Mouse (Mus musculus): ENCODE measurements around the gene Mrtfa. TPM values are rescaled to one million over a fixed set of nuclear protein-coding genes. Genes with fewer than 3 reads are reported as not detected.
A peak's percentile ranks its signal among the peaks of the same experiment; 100 is the strongest.
"Not testable (repeated sequence)": the region's sequence is repeated elsewhere in the genome, so short reads cannot be mapped to it uniquely, and the experiment has no call there.

Mrtfa gene
- 15.8 and 23.3 TPM in 2 replicates for total RNA-seq (2017)

- ATAC-seq (replicated peaks in 1 of 2; ENCODE audit: insufficient read depth in 1 of 2, low FRiP score in 2 of 2, low TSS enrichment in 1 of 2, low read depth in 1 of 2, poor library complexity in 2 of 2, severe bottlenecking in 2 of 2): peak; percentile 99
These were observed at the start of gene Mrtfa for GRCm38 (mm10) chr15:81190630-81191178. TSS of gene Mrtfa (minus strand) at chr15:81190757.

GRCm38 (mm10) chr15:81239794-81240343, 49.3 kb upstream of the Mrtfa start:
- ATAC-seq (replicated peaks in 1 of 2; ENCODE audit: insufficient read depth in 1 of 2, low FRiP score in 2 of 2, low TSS enrichment in 1 of 2, low read depth in 1 of 2, poor library complexity in 2 of 2, severe bottlenecking in 2 of 2): no peak

GRCm38 (mm10) chr15:81239261-81239660, 48.7 kb upstream of the Mrtfa start:
- peak in 1 of 2 experiments; percentile 39; a peak in 1 of 4 replicates for ATAC-seq (replicated peaks in 1 of 2; ENCODE audit: insufficient read depth in 1 of 2, low FRiP score in 2 of 2, low TSS enrichment in 1 of 2, low read depth in 1 of 2, poor library complexity in 2 of 2, severe bottlenecking in 2 of 2)

- ATAC-seq (replicated peaks in 1 of 2; ENCODE audit: insufficient read depth in 1 of 2, low FRiP score in 2 of 2, low TSS enrichment in 1 of 2, low read depth in 1 of 2, poor library complexity in 2 of 2, severe bottlenecking in 2 of 2): no peak
These were observed 46.9 kb upstream of the Mrtfa start for GRCm38 (mm10) chr15:81237471-81237870.

GRCm38 (mm10) chr15:81236062-81236461, 45.5 kb upstream of the Mrtfa start:
- no peak for ATAC-seq (replicated peaks in 1 of 2; ENCODE audit: insufficient read depth in 1 of 2, low FRiP score in 2 of 2, low TSS enrichment in 1 of 2, low read depth in 1 of 2, poor library complexity in 2 of 2, severe bottlenecking in 2 of 2)

GRCm38 (mm10) chr15:81235086-81235920, 44.7 kb upstream of the Mrtfa start, which contains the start of gene Mchr1:
TSS of gene Mchr1 (plus strand) at chr15:81235499.
- ATAC-seq (replicated peaks in 1 of 2; ENCODE audit: insufficient read depth in 1 of 2, low FRiP score in 2 of 2, low TSS enrichment in 1 of 2, low read depth in 1 of 2, poor library complexity in 2 of 2, severe bottlenecking in 2 of 2): peak; percentile 27 to 34; a peak in 2 of 4 replicates

GRCm38 (mm10) chr15:81231325-81231724, 40.8 kb upstream of the Mrtfa start:
- ATAC-seq (replicated peaks in 1 of 2; ENCODE audit: insufficient read depth in 1 of 2, low FRiP score in 2 of 2, low TSS enrichment in 1 of 2, low read depth in 1 of 2, poor library complexity in 2 of 2, severe bottlenecking in 2 of 2): no peak

GRCm38 (mm10) chr15:81229791-81230190, 39.2 kb upstream of the Mrtfa start:
- no peak for ATAC-seq (replicated peaks in 1 of 2; ENCODE audit: insufficient read depth in 1 of 2, low FRiP score in 2 of 2, low TSS enrichment in 1 of 2, low read depth in 1 of 2, poor library complexity in 2 of 2, severe bottlenecking in 2 of 2)

GRCm38 (mm10) chr15:81228258-81228657, 37.7 kb upstream of the Mrtfa start:
- no peak for ATAC-seq (replicated peaks in 1 of 2; ENCODE audit: insufficient read depth in 1 of 2, low FRiP score in 2 of 2, low TSS enrichment in 1 of 2, low read depth in 1 of 2, poor library complexity in 2 of 2, severe bottlenecking in 2 of 2)

GRCm38 (mm10) chr15:81227275-81227674, 36.7 kb upstream of the Mrtfa start:
- ATAC-seq (replicated peaks in 1 of 2; ENCODE audit: insufficient read depth in 1 of 2, low FRiP score in 2 of 2, low TSS enrichment in 1 of 2, low read depth in 1 of 2, poor library complexity in 2 of 2, severe bottlenecking in 2 of 2): no peak

- ATAC-seq (replicated peaks in 1 of 2; ENCODE audit: insufficient read depth in 1 of 2, low FRiP score in 2 of 2, low TSS enrichment in 1 of 2, low read depth in 1 of 2, poor library complexity in 2 of 2, severe bottlenecking in 2 of 2): no peak
These were observed 36.2 kb upstream of the Mrtfa start for GRCm38 (mm10) chr15:81226796-81227195.

- no peak for ATAC-seq (replicated peaks in 1 of 2; ENCODE audit: insufficient read depth in 1 of 2, low FRiP score in 2 of 2, low TSS enrichment in 1 of 2, low read depth in 1 of 2, poor library complexity in 2 of 2, severe bottlenecking in 2 of 2)
These were observed 35.2 kb upstream of the Mrtfa start for GRCm38 (mm10) chr15:81225732-81226131.

GRCm38 (mm10) chr15:81225016-81225415, 34.5 kb upstream of the Mrtfa start:
- no peak for ATAC-seq (replicated peaks in 1 of 2; ENCODE audit: insufficient read depth in 1 of 2, low FRiP score in 2 of 2, low TSS enrichment in 1 of 2, low read depth in 1 of 2, poor library complexity in 2 of 2, severe bottlenecking in 2 of 2)

GRCm38 (mm10) chr15:81221446-81221845, 30.9 kb upstream of the Mrtfa start:
- no peak for ATAC-seq (replicated peaks in 1 of 2; ENCODE audit: insufficient read depth in 1 of 2, low FRiP score in 2 of 2, low TSS enrichment in 1 of 2, low read depth in 1 of 2, poor library complexity in 2 of 2, severe bottlenecking in 2 of 2)

GRCm38 (mm10) chr15:81220051-81220450, 29.5 kb upstream of the Mrtfa start:
- not testable (repeated sequence) for ATAC-seq (replicated peaks in 1 of 2; ENCODE audit: insufficient read depth in 1 of 2, low FRiP score in 2 of 2, low TSS enrichment in 1 of 2, low read depth in 1 of 2, poor library complexity in 2 of 2, severe bottlenecking in 2 of 2)

- ATAC-seq (replicated peaks in 1 of 2; ENCODE audit: insufficient read depth in 1 of 2, low FRiP score in 2 of 2, low TSS enrichment in 1 of 2, low read depth in 1 of 2, poor library complexity in 2 of 2, severe bottlenecking in 2 of 2): no peak
These were observed 28.5 kb upstream of the Mrtfa start for GRCm38 (mm10) chr15:81219054-81219453.

GRCm38 (mm10) chr15:81216906-81217653, 26.5 kb upstream of the Mrtfa start:
- no peak for ATAC-seq (replicated peaks in 1 of 2; ENCODE audit: insufficient read depth in 1 of 2, low FRiP score in 2 of 2, low TSS enrichment in 1 of 2, low read depth in 1 of 2, poor library complexity in 2 of 2, severe bottlenecking in 2 of 2)

- no peak for ATAC-seq (replicated peaks in 1 of 2; ENCODE audit: insufficient read depth in 1 of 2, low FRiP score in 2 of 2, low TSS enrichment in 1 of 2, low read depth in 1 of 2, poor library complexity in 2 of 2, severe bottlenecking in 2 of 2)
These were observed 22.4 kb upstream of the Mrtfa start for GRCm38 (mm10) chr15:81212976-81213375.
